Mouse (Mus musculus) mouse trophoblast stem cell (cell line): ENCODE data around the gene Cela3b.
"Not testable (repeated sequence)": the region's sequence is repeated elsewhere in the genome, so short reads cannot be mapped to it uniquely, and the experiment has no call there.

Experiments used
- in situ Hi-C, 2 experiments: fragments of 300-500 bp; cut with MseI, MboI; formaldehyde crosslinking; loops; 2 replicates in 1 of 2; 3 replicates in 1 of 2; pipeline ENCODE4 v1.15.1; 2025

The Cela3b gene

DNA sequence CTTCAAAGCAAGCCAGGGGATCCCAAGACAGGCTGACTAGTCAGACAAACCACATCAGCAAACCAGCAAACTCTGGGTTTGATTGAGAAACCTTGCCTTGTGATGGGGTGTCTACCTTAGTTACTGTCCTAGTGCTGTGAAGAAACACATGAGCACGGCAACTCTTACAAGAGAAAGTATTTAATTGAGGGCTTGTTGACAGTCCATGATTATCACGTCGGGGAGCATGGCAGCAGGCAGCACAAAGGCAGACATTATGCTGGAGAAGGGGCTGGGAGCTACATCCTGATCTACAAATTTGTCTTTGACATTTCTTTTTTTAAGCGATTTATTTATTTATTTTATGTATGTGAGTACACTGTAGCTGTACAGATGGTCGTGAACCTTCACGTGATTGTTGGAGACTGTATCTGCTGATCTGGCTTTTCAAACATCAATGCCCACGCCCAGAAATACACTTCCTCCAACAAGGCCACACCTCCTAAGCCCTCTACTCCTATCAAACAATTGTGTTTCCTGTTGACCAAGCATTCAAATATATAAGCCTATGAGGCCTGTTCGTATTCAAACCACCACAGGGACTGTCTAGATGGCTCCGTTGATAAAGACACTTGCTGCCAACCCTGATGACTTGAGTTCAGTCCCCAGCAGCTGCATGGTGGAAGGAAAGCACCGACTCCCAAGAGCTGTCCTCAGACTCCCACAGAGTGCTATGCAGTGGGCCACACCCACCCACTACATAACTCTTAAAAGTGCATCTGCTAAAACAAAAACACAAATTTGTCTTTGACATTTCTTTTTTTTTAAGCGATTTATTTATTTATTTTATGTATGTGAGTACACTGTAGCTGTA is 12.4 kb downstream of the Cela3b start:
- in situ Hi-C loops = no loop called here

DNA sequence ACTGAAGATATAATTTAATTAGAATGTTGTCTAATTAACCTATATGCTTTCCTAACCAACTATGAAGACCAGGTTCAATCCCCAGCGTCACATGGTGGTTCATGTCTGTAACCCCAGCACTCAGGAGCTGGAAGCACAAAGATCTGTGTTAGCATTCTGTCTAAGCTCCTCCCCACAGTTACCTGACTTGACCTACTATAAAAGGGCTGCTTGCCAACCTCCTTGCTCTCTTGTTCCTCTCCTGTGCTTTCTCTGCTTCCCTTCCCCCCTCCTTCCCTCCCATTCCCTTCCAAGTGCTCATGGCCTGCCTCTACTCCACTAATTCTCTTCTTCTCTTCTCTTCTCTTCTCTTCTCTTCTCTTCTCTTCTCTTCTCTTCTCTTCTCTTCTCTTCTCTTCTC is 15.4 kb downstream of the Cela3b start:
- in situ Hi-C loops = no loop called here

DNA sequence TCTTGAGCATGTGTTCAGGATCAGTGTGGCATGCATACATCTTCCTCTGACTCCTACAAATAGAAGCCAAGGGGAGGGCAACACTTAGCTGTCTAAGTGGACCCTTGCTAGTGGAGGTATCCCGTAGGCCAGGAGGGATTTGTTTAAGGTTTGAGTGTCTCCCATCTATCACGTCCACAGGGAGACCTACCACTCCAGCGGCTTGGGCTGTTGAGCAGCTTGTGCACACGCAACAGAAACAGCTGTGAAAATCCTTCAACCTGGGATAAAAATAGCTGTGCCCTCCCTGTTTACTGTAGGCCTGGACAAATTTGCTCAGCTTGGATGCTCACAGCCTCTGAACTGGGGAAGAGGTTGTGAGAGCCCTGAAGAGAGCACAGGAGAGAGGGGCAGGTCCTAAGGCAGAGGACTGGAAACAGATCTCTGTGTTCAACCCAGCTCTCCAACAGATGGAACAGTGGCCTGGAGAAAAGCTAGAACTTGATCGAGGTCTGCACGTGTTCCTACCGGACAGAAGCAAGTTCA is 18.1 kb downstream of the Cela3b start:
- in situ Hi-C loops = not testable (repeated sequence)

DNA sequence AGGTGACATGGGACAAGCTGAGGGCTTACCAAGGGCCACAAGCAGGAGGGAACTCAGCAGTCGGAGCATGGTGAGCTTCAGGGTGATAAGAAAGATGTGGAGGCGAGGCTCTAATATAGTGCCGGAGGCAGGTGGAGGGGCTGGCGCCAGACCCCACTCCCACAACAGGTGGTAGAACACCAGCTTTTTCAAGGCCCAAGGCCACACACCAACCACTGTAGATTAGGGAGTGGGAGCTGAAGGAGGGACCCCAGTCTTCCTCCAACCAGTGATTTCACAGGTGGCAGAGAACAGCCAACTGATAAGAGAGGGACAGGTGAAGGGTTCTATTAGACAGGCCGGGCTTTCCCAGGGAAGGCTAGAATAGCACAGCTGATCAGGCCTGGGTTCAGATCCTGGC is 20.6 kb downstream of the Cela3b start, which contains the start of gene Cela3a:
Gene Cela3a (minus strand): TSS at position 101 of the 400 bp plus-strand sequence.
- in situ Hi-C loops = no loop called here

DNA sequence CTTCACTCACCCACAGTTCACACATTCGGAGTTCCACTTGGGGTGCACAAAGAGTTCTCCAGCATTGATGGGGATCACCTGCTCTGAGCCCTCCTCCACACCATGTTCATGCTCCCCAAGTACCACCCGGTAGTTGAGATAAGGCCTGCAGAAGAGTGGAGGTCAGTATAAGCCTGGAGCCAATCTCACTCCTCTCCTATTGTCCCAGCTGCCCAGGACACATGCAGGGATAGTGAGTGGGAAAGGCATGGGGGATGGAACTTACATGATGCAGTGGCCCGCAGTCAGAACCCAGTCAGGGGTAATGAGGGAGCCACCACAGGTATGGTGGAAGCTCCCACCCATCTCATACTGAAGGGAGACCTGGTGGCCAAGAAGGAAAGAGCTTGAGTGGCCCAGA is 24.8 kb downstream of the Cela3b start:
- in situ Hi-C loops = no loop called here

DNA sequence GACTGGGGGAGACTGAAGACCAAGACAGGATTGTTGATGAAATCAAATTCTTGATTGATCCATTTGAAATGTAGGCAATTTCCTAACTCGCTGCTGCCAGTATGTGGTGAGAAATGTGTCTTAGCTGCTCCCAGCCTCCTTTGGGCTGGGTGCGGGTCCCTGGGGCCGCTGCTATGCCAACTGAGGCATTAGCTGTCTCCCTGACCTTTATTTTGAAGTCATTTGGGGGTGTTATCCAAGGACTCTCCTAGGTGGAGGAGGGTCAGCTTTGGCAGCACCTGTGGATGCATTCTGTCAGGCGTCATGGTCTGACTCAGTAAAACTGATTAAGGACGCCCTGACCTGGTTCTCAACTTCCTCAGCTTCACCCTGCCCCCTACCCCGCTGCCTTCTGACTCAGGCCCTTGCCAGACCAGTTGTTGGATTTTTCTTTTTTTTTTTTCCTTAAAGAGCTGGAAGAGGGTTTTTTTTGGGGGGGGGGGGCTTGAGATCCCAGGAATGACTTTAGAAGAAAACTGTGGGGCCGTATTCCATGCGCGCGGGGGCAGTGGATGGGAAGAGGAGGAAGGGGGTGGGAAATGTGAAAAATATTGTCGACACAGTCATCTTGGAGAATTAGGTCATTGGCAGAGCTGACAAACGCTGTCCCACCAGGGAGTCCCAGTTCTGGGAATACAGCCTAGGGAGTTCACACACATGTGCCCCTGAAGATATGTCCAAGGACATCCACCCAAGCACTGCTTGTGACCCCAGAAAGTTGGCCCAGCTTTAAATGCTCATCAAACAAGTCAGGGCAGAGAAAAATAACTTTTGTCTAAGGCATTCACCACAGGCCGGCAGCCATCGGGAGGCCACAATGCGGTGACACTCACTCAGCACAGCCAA is 33.5 kb downstream of the Cela3b start:
- in situ Hi-C loops = no loop called here

DNA sequence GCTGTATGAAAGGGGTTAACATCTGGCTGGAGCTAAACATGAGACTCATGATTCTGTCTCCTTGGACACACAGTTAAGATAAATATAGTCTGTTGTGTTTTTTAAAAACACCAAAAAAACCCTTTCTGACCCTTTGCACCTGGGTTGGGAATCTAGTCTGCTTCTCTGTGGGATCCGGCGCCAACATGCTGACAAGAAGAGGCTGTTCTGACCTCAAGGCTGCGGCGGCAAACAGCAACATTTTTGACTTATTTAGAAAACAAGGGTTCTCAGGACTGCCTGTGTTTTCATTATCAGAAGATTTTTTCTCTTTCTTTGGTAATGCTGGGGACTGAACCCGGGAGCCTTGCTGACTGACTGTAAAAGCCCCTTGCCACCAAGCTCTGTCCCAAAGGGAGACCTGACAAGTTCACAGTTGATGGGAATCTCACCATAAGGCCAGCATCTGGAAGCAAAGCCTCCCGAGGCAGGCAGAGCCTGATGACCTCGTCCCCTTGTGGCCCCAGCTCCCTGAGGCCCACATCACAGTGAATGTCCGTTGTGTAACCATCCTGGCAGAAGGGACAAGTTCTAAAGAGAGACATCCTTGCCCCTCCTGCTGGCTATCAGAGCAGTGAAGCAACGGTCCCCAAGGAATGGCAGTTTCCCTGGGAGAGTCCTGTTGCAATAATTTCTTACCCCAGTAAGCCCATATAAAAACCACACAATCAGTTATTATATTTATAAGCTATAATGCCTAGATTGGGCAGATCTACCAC is 36.8 kb downstream of the Cela3b start:
- in situ Hi-C loops = no loop called here

DNA sequence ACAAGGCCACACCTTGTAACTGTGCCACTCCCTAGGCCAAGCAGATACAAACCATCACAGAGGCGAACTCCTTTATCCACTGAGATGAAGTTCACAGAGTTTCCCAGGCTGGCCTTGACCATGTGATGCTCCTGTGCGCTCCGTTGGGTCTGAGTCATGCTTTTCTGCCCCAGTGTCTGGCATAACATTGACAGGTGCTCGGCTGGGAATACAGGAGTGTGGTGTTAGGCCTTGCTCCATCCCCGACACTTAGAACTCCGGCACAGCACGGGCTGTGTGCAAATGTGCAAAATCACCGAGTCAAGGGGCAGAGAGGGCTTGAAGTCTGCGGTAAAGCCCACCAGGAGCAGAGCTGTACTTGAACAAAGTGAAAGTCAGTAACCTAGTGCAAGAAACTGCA is 37.5 kb downstream of the Cela3b start:
- in situ Hi-C loops = no loop called here

DNA sequence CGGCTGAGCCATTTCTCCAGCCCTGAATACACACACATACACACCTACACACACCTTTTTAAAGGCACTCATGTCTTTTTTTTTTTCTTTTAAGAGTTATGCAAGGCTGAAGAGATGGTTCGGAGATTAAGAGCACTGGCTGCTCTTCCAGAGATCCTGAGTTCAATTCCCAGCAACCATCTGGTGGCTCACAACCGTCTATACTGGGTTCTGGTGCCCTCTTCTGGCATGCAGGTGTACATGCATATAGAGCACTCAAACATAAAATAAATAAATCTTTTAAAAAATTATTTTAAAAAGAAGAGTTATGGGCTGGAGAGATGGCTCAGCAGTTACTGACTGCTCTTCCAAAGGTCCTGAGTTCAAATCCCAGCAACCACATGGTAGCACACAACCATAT is 39.1 kb downstream of the Cela3b start:
- in situ Hi-C loops = no loop called here

DNA sequence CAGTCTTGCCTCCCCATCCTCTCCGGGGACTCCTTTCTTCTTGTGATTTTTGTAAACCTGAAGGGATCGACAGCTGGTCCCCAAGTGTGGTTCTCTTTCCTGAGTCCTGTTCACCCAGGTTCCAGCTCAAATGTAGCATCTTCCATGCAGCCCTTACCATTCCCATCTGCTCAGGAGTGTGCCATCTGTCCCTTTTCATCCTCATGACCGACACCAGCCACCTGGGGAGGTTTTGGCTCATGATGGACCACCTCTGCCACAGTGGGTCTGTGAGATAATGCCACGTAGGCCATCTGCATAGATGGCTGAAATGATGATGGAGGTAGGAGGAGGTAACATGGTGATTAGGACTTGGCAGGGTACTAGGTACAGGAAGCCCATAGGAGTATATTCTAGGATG is 40.1 kb downstream of the Cela3b start:
- in situ Hi-C loops = no loop called here

DNA sequence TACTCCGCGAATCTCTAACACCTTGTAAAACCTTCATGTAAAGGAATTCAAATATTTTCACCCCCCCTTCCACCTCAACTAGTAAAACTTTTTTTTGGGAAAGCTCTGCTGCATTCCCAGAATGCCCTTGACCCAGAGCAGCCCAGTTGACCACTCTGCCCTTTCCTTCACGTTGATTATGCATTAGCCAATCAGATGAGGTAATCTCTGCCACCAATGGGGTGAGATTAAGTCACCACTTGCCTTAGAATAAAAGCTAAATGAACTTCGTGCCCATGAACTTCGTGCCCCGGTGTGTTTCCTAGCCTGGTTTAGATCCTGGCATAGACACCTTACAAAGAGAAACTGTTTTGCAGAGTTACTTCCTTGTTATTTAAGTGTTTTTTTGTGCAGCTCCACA is 41.4 kb downstream of the Cela3b start:
- in situ Hi-C loops = no loop called here

DNA sequence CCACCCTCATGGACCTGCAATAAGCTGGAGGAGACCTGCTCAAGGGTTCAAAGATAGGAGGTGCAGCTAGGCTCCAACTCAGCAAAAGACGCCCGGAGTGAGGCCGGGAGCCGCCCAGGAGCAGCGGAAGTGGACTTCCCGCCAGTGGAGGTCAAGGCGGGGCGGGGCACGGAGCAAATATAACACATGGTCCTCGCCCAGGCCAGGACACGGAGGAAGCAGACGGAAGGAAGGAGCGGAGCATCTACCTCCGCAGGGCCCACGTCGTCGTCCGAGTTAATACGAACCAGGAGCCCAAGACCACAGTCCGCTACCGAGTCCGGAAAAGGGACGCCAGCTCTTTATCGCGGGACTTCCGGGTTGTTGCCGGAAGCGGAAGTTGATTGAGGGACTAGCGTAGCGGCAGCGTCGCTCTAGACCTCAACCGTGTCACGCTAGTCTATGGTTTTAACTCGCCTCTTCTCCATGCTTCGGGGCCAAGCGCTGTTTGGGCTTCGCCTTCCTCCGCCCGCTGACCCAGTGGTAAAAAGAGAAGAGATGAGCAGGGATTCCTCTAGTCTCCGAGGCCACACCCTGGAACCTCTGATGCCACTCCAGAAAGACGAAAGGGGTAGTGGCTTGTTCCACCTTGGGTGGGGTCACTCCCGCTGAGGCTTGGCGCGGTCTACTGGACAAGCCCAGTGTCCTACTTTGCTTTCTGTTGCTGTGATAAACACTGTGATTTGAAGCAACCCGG is 42.1 kb downstream of the Cela3b start:
- in situ Hi-C loops = no loop called here

DNA sequence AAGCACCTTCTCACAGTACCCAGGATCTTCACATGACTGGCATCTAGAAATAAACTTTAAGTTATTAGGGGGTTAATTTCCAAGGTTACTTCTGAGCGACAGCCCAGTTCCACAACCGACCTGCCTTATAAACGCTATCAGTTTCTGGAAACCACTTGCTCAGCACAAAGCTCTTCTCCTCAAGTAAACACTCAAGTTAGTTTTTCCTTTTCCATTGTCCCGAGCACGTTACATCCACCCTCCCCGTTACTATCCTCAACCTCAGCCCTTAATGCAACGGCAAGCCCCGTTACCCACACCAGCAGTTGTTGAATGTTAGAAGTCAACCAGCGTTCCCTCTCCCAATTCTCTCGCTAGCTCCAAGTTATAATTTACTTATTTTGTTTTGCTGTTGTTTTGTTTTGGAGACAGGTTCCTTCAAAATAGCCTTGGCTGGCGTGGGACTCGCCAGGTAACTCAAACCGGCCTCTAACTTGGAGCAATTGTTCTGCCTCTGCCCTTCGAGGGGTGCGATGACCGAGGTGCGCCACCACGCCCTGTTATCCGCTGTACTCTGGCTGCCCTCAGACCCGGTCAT is 42.8 kb downstream of the Cela3b start:
- in situ Hi-C loops = no loop called here

DNA sequence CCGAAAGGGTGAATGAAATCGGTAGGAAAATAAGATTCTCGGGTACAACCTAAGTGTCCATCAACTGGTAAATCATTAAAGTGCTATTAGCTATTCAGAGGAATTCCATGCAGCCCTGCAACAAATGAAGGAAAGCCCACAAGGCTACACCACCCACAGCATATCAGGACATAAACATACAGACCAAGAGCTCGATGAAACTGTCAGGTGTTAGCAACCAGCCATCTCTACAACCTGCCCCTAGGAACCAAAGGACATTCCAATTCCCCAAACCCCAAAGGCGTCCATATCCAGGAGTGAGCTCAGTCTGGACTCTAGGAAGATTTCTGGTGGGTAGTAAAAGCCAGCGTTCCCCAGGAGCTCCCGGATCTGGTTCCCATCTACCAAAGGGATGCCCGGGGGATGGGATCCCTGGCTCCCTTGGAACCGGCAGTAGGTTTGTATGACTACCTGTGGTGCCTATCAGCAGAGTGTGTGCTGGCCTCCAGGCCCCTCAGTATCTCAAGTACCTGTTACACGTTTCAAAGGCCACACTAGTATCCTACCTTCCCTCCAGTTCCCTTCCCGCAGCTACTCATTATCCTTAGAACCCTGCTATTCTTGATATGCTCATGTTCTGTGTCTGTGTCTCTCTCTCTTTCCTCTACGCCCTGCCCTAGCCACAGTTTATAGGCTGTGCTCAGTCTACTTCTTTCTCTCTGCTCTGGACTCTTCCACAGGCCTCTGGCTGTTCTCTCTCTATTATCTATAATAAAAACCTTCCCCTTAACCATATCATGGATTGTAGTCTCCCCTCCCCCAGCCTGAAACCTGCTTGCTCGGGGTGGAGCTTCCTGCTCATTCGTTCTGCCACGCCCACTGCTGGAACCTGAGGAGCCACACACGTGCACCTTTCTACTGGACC is 49.4 kb downstream of the Cela3b start:
- in situ Hi-C loops = no loop called here

DNA sequence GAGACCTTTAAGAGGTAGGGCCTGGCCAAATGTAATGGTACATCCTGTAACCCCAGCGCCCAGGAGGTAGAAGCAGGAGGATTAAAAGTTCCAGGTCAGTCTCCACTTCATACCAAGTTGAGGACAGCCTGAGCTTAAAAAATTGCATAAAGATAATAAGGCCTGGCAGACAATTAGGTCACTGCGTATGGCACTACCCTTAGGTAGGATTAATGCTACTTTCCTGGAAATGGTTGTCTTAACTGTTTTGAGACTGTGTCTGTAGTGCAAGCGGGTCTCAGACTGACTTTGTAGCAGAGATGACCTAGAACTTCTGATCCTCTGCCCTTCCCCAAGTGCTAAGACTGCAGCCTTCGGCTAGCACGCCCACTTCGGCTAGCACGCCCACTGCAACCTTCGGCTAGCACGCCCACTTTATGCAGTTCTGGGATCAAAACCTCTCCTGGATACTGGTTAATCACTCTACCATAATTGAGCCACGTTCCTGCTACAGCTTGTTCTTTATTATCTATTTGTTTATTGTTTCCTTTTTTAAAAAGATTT is 50.6 kb downstream of the Cela3b start:
- in situ Hi-C loops = no loop called here

DNA sequence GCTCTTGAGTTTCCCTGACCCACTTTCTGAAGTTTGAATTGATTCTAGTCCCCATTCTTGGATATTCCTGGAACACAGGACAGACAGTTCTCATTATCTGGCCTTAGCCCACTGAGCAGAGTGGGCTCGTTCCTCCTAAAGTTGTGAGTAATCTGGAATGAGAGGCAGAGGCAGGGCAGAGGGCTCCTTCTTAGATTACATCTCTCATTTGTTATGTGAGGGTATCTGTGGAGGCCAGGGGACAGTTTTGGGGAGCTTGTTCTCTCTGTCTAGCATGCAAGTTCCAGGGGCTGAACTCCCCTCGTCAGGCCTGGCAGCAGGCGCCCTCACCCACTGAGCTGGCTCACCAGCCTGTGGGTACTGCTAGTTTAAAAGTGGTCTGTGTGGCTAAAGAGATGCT is 51.3 kb downstream of the Cela3b start:
- in situ Hi-C loops = no loop called here

DNA sequence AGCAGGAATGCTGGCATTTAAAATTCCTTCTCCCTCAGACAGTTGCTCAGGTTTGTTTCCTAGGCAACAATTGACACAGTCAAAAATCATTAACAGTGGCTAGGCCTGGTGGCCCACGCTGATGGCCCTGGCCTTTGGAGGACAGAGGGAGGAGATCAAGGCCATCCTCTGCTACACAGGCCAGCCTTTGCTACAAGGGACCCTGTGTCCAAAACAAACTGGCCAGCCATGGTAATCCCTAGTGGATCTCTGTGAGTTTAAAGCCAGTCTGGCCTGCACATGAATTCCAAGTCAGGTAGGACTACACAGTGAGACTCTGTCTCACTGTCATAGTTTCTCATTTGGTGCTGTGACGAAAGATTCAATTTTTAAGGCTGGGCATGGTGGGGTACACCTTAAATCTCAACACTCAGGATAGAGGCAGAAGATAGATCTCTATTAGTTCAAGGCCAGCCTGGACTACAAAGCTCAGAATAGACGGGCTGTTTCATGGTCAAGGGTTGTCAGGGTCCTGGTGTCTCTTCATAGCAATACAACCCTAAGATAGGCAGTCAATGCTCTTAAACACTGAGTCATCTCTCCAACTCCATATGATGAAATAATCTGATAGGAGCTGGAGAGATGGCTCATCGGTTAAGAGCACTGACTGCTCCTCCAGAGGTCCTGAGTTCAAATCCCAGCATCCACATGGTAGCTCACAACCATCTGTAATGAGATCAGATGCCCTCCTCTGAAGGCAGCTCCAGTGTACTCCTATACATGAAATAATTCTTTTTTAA is 52.6 kb downstream of the Cela3b start:
- in situ Hi-C loops = no loop called here

DNA sequence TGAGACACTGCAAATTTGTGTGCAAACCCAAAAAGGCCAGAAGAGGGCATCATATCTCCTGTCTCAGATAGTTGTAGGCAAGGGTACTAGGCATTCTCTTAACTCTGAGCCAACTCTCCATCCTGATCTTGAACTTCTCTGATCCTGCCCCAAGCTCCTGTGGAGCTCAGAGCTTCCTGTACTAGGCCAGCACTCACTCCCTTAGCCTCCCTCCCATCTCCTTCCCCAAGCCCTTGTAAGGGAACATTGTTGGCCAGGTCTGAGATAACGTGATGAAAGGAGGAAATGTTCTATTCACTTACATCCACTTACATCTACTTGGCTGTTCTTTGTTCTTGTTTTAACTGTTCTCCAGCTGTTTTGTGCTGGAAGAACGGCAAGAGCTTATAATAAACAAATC is 53.6 kb downstream of the Cela3b start:
- in situ Hi-C loops = no loop called here
